18 mouse cellular contexts compared by ENCODE assay signal in the genomic region with DNA sequence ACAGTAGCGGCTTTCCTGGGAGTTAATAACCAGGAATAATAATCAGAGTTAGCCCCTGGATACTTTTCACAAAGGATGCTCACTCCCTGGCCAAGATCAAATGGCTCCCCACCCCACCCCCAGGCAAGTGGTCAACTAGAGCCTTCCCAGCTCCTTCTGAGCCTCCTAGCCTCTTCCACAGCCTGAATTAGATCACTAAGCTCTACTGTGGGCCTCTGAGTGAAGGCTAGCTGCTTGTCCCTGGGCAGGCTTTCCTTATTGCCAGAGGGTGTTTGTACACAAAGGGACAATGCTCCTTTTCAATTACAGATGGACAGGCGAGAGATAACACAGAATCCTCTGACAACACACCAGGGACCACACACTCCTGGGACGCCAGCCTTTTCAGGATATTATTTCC. TPM values are rescaled to one million over a fixed set of nuclear protein-coding genes. Genes with fewer than 3 reads are reported as not detected.
"Had no signal": no experiment of that assay in that cellular context is flagged by ENCODE, and none has a peak within 500 bp of the region (broad histone marks: within the 10 kb centered on the region; RNA-seq: fewer than 3 reads in every experiment).

No protein-coding gene starts in this region.

- ATAC-seq: intestine, postnatal 0 days; liver, embryonic 12.5 days had no signal

- H3K9me3 ChIP-seq: limb, embryonic 10.5 days; limb, embryonic 13.5 days; liver, embryonic 15.5 days; lung, embryonic 15.5 days had no signal

- H3K27ac ChIP-seq: kidney, postnatal 0 days; limb, embryonic 10.5 days; limb, embryonic 13.5 days; liver, embryonic 12.5 days; liver, embryonic 15.5 days; lung, embryonic 15.5 days had no signal

- DNase-seq: kidney, adult 2 months; kidney, postnatal 25 days; layer of hippocampus, adult 9-11 months; liver; lung, adult 18-20 months; lung, postnatal 10 days; lung, postnatal 36 days; thymus, adult 18-20 months; thymus, postnatal 36 days had no signal

- H3K36me3 ChIP-seq: limb, embryonic 10.5 days; limb, embryonic 13.5 days; liver, embryonic 12.5 days; liver, embryonic 15.5 days; lung, embryonic 15.5 days had no signal

- H3K4me3 ChIP-seq: limb, embryonic 10.5 days; limb, embryonic 13.5 days; liver, embryonic 12.5 days; liver, embryonic 15.5 days; lung, embryonic 15.5 days; megakaryocyte, embryonic 14.5 days had no signal

- H3K4me2 ChIP-seq: limb, embryonic 13.5 days; liver, embryonic 12.5 days; liver, embryonic 15.5 days; lung, embryonic 15.5 days had no signal

- H3K9ac ChIP-seq: limb, embryonic 13.5 days; liver, embryonic 12.5 days; liver, embryonic 15.5 days; lung, embryonic 15.5 days had no signal

RNA-seq across cellular contexts. Expression of a gene that starts 2.2 kb away (rescaled TPM):
- polyA plus RNA-seq: liver, embryonic 15.5 days; spleen, adult 2 months had no signal
